9 mouse cellular contexts compared by ENCODE assay signal in the genomic region with DNA sequence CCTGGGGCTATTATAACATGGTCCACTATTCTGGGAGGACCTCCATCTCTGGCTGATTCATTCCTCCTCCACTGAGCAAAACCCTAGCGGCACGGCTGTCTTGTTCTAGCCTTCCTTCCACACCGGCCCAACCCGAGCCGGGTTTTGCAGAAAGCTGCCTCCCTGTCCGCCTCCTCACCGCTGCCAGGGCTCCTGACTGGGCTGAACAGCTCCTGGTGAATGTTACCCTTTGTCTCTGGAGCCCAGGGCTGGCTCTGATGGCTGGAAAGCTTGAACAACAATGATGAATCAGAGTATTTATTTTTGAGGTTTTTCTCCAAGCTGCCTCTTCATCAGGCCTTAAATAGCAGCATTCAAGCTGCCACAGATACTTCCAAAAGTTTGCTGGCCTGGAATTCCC.
DNase-seq lines count a peak whose midpoint lies in the region; ATAC-seq and TF ChIP-seq lines count a peak whose summit lies in the region.
"Had no signal": no experiment of that assay in that cellular context is flagged by ENCODE, and none has a peak within 500 bp of the region (broad histone marks: within the 10 kb centered on the region; RNA-seq: fewer than 3 reads in every experiment).

No protein-coding gene starts in this region.

- H3K4me3 ChIP-seq in midbrain, embryonic 10.5 days = no peak overlapping the region
- no peak overlapping the region for H3K4me3 ChIP-seq in midbrain, embryonic 16.5 days (ENCODE audit: low read depth, low read length)
- H3K4me3 ChIP-seq in embryonic facial prominence, embryonic 15.5 days (replicated peaks) = no peak overlapping the region
- H3K4me3 ChIP-seq in heart, embryonic 10.5 days = no peak overlapping the region
- H3K4me3 ChIP-seq in thymus, adult 2 months (ENCODE audit: control insufficient read depth, insufficient read depth, low read length) = no peak overlapping the region

- no peak for TF ChIP-seq POLR2A in thymus, adult 2 months (IDR thresholded peaks at IDR 0.05; ENCODE audit: control insufficient read depth, extremely low read depth, insufficient read depth, low read length, poor library complexity)

- H3K9me3 ChIP-seq in midbrain, embryonic 10.5 days (replicated peaks) = no peaks in the 10 kb centered on the region
- H3K9me3 ChIP-seq in midbrain, embryonic 16.5 days (replicated peaks; ENCODE audit: control insufficient read depth, low read length, poor library complexity, severe bottlenecking) = no peaks in the 10 kb centered on the region
- H3K9me3 ChIP-seq in embryonic facial prominence, embryonic 15.5 days (replicated peaks) = no peaks in the 10 kb centered on the region
- H3K9me3 ChIP-seq in heart, embryonic 10.5 days = no peaks in the 10 kb centered on the region

- peaks cover 25% of the 10 kb centered on the region for H3K27me3 ChIP-seq in midbrain, embryonic 10.5 days (ENCODE audit: low read depth, poor library complexity, severe bottlenecking)
- H3K27me3 ChIP-seq in midbrain, embryonic 16.5 days (ENCODE audit: control insufficient read depth, insufficient read depth, low read depth, low read length) = no peaks in the 10 kb centered on the region
- H3K27me3 ChIP-seq in embryonic facial prominence, embryonic 15.5 days = no peaks in the 10 kb centered on the region
- no peaks in the 10 kb centered on the region for H3K27me3 ChIP-seq in heart, embryonic 10.5 days (ENCODE audit: insufficient read depth, poor library complexity, severe bottlenecking)
- H3K27me3 ChIP-seq in thymus, adult 2 months (ENCODE audit: control insufficient read depth, insufficient read depth, low read length) = no peaks in the 10 kb centered on the region

- ATAC-seq in midbrain, embryonic 16.5 days = no peak
- peak; percentile 61; the same call in 1 of the 2 replicates for ATAC-seq in embryonic facial prominence, embryonic 15.5 days (ENCODE audit: insufficient number of reproducible peaks, low FRiP score, low TSS enrichment, low read depth)
- ATAC-seq in megakaryocyte progenitor cell, adult 5-6 weeks (replicated peaks; ENCODE audit: poor library complexity) = no peak

- 51% methylated on average over 7 of the region's 7 CpGs for WGBS in midbrain, embryonic 10.5 days
- WGBS in midbrain, embryonic 16.5 days = 37% methylated on average over 7 of the region's 7 CpGs
- 28% methylated on average over 7 of the region's 7 CpGs for WGBS in embryonic facial prominence, embryonic 15.5 days
- WGBS in heart, embryonic 10.5 days = 39% methylated on average over 7 of the region's 7 CpGs
- WGBS in thymus, adult 2 months = 91% methylated on average over 7 of the region's 7 CpGs

- no peak overlapping the region for H3K4me2 ChIP-seq in midbrain, embryonic 16.5 days (ENCODE audit: low read length)
- no peak overlapping the region for H3K4me2 ChIP-seq in embryonic facial prominence, embryonic 15.5 days (replicated peaks)

- TF ChIP-seq CTCF in thymus, adult 2 months (IDR thresholded peaks at IDR 0.05; ENCODE audit: borderline replicate concordance, control insufficient read depth, extremely low read depth, insufficient read depth, low read length, poor library complexity) = no peak

- peaks cover 30% of the 10 kb centered on the region for H3K4me1 ChIP-seq in midbrain, embryonic 10.5 days
- peaks cover 25% of the 10 kb centered on the region for H3K4me1 ChIP-seq in midbrain, embryonic 16.5 days (ENCODE audit: control insufficient read depth, insufficient read depth, low read length)
- H3K4me1 ChIP-seq in embryonic facial prominence, embryonic 15.5 days = peaks cover 36% of the 10 kb centered on the region
- H3K4me1 ChIP-seq in heart, embryonic 10.5 days = peaks cover 72% of the 10 kb centered on the region
- no peaks in the 10 kb centered on the region for H3K4me1 ChIP-seq in thymus, adult 2 months (replicated peaks; ENCODE audit: control insufficient read depth, insufficient read depth, low read length)

- no peaks in the 10 kb centered on the region for H3K36me3 ChIP-seq in midbrain, embryonic 10.5 days
- no peaks in the 10 kb centered on the region for H3K36me3 ChIP-seq in midbrain, embryonic 16.5 days (ENCODE audit: control insufficient read depth, insufficient read depth, low read length)
- no peaks in the 10 kb centered on the region for H3K36me3 ChIP-seq in embryonic facial prominence, embryonic 15.5 days
- no peaks in the 10 kb centered on the region for H3K36me3 ChIP-seq in heart, embryonic 10.5 days
- no peaks in the 10 kb centered on the region for H3K36me3 ChIP-seq in thymus, adult 2 months (ENCODE audit: control insufficient read depth, insufficient read depth, low read length)
- H3K36me3 ChIP-seq: G1E had no signal

- 0 out of 2 replicates have a peak overlapping the region, but pooled peaks have one; percentile 13 for H3K27ac ChIP-seq in midbrain, embryonic 10.5 days (replicated peaks)
- no peak overlapping the region for H3K27ac ChIP-seq in midbrain, embryonic 16.5 days (ENCODE audit: low read length)
- H3K27ac ChIP-seq in embryonic facial prominence, embryonic 15.5 days (replicated peaks) = peak overlapping the region; percentile 48
- peak overlapping the region; percentile 70 for H3K27ac ChIP-seq in heart, embryonic 10.5 days
- H3K27ac ChIP-seq in thymus, adult 2 months (ENCODE audit: control insufficient read depth, insufficient read depth, low read length) = no peak overlapping the region

- no peak for DNase-seq in midbrain, embryonic 10.5 days (ENCODE audit: low spot score)
- no peak for DNase-seq in heart, embryonic 10.5 days (ENCODE audit: low spot score)
- peak; percentile 49 to 56 for DNase-seq in layer of hippocampus, postnatal 25 days (ENCODE audit: extremely low spot score in 1 of 2, low spot score in 1 of 2)
- DNase-seq in right cerebral cortex, adult 18-20 months = peak; percentile 92
- DNase-seq in thymus, adult 2 months = no peak

- H3K9ac ChIP-seq in midbrain, embryonic 16.5 days (ENCODE audit: low read depth, low read length) = no peak overlapping the region
- no peak overlapping the region for H3K9ac ChIP-seq in embryonic facial prominence, embryonic 15.5 days

Comparison
In these comparisons a context has a peak if more than half of its experiments do, and no peak if none do; other contexts are left out.
1. H3K27ac ChIP-seq: peak in midbrain, embryonic 10.5 days (single experiment), embryonic facial prominence, embryonic 15.5 days (single experiment) and heart, embryonic 10.5 days (single experiment); none in midbrain, embryonic 16.5 days (single experiment) and thymus, adult 2 months (single experiment).
2. DNase-seq: peak in layer of hippocampus, postnatal 25 days (2 of 2) and right cerebral cortex, adult 18-20 months (single experiment); none in midbrain, embryonic 10.5 days (single experiment), heart, embryonic 10.5 days (single experiment) and thymus, adult 2 months (single experiment).